In the genomic region with DNA sequence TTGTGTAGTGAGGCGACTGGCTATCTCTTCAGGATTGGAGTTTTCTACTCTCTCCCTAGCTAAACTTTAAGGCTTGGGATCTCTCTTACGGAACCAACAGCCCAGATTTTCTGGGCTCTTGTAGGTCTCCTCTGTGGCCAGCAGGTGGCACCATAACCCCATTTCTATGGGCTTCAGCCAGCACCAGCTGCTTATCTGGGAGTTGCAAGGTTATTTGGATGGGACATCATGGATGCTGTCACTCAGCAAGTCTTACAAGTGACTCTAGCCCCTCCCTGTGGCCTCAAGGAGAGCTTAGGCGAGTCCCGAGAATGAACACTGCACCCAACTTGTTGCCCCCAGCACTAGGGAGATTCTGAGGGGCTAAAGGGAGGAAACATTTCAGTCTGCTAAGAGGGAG, we compare ENCODE assay signal across 9 mouse cellular contexts. TPM values are rescaled to one million over a fixed set of nuclear protein-coding genes. Genes with fewer than 3 reads are reported as not detected.
DNase-seq lines count a peak whose midpoint lies in the region; ATAC-seq and TF ChIP-seq lines count a peak whose summit lies in the region.
"Had no signal": no experiment of that assay in that cellular context is flagged by ENCODE, and none has a peak within 500 bp of the region (broad histone marks: within the 10 kb centered on the region; RNA-seq: fewer than 3 reads in every experiment).

No protein-coding gene starts in this region.

- no peak for TF ChIP-seq EP300 in stomach, postnatal 0 days (optimal IDR thresholded peaks at IDR 0.05)

- TF ChIP-seq CTCF in thymus, adult 2 months (IDR thresholded peaks at IDR 0.05; ENCODE audit: borderline replicate concordance, control insufficient read depth, extremely low read depth, insufficient read depth, low read length, poor library complexity) = peak; percentile 60; the same call in 1 of the 2 replicates
- TF ChIP-seq CTCF in forebrain, postnatal 0 days (IDR thresholded peaks at IDR 0.05; ENCODE audit: low read depth) = peak; percentile 96
- peak; percentile 97 for TF ChIP-seq CTCF in midbrain, postnatal 0 days (IDR thresholded peaks at IDR 0.05)
- TF ChIP-seq CTCF in stomach, postnatal 0 days (IDR thresholded peaks at IDR 0.05; ENCODE audit: low read depth) = peak; percentile 95

- H3K36me3 ChIP-seq in thymus, adult 2 months (ENCODE audit: control insufficient read depth, insufficient read depth, low read length) = no peaks in the 10 kb centered on the region
- H3K36me3 ChIP-seq in forebrain, postnatal 0 days (ENCODE audit: insufficient read depth) = no peaks in the 10 kb centered on the region
- H3K36me3 ChIP-seq in hindbrain, embryonic 11.5 days (ENCODE audit: control insufficient read depth, insufficient read depth, low read length) = no peaks in the 10 kb centered on the region
- peaks cover 3% of the 10 kb centered on the region; the same call in 1 of the 2 replicates for H3K36me3 ChIP-seq in midbrain, postnatal 0 days (ENCODE audit: insufficient read depth, low read length)
- no peaks in the 10 kb centered on the region for H3K36me3 ChIP-seq in stomach, postnatal 0 days (ENCODE audit: control insufficient read depth, insufficient read depth, low read length)
- H3K36me3 ChIP-seq: embryonic facial prominence, embryonic 15.5 days had no signal

- H3K4me3 ChIP-seq in thymus, adult 2 months (ENCODE audit: control insufficient read depth, insufficient read depth, low read length) = no peak overlapping the region
- no peak overlapping the region for H3K4me3 ChIP-seq in forebrain, postnatal 0 days (ENCODE audit: low read depth, low read length)
- no peak overlapping the region for H3K4me3 ChIP-seq in hindbrain, embryonic 11.5 days (ENCODE audit: low read depth, low read length)
- H3K4me3 ChIP-seq in midbrain, postnatal 0 days (ENCODE audit: low read depth, low read length) = no peak overlapping the region
- H3K4me3 ChIP-seq in stomach, postnatal 0 days (ENCODE audit: low read depth, low read length) = no peak overlapping the region
- H3K4me3 ChIP-seq: embryonic facial prominence, embryonic 15.5 days had no signal

- H3K9ac ChIP-seq in forebrain, postnatal 0 days = no peak overlapping the region
- H3K9ac ChIP-seq in hindbrain, embryonic 11.5 days (ENCODE audit: low read depth, low read length) = no peak overlapping the region
- H3K9ac ChIP-seq in midbrain, postnatal 0 days (replicated peaks; ENCODE audit: low read length, poor library complexity, severe bottlenecking) = no peak overlapping the region
- H3K9ac ChIP-seq in stomach, postnatal 0 days (ENCODE audit: low read length) = no peak overlapping the region
- H3K9ac ChIP-seq: embryonic facial prominence, embryonic 15.5 days had no signal

- no peaks in the 10 kb centered on the region for H3K9me3 ChIP-seq in forebrain, postnatal 0 days (ENCODE audit: low read length)
- H3K9me3 ChIP-seq in hindbrain, embryonic 11.5 days (ENCODE audit: control insufficient read depth, low read length) = no peaks in the 10 kb centered on the region
- H3K9me3 ChIP-seq in midbrain, postnatal 0 days (ENCODE audit: low read length) = no peaks in the 10 kb centered on the region
- H3K9me3 ChIP-seq in stomach, postnatal 0 days (ENCODE audit: control insufficient read depth, low read length) = no peaks in the 10 kb centered on the region
- H3K9me3 ChIP-seq: embryonic facial prominence, embryonic 15.5 days had no signal

- H3K4me2 ChIP-seq in forebrain, postnatal 0 days (ENCODE audit: low read depth) = no peak overlapping the region
- no peak overlapping the region for H3K4me2 ChIP-seq in hindbrain, embryonic 11.5 days (replicated peaks; ENCODE audit: low read depth, low read length)
- H3K4me2 ChIP-seq in midbrain, postnatal 0 days (ENCODE audit: low read depth, low read length, poor library complexity, severe bottlenecking) = no peak overlapping the region
- H3K4me2 ChIP-seq in stomach, postnatal 0 days (replicated peaks; ENCODE audit: low read depth) = no peak overlapping the region
- H3K4me2 ChIP-seq: embryonic facial prominence, embryonic 15.5 days had no signal

- no peaks in the 10 kb centered on the region; the same call in 1 of the 2 replicates for H3K27me3 ChIP-seq in thymus, adult 2 months (ENCODE audit: control insufficient read depth, insufficient read depth, low read length)
- no peaks in the 10 kb centered on the region for H3K27me3 ChIP-seq in forebrain, postnatal 0 days (ENCODE audit: insufficient read depth, low read length)
- H3K27me3 ChIP-seq in hindbrain, embryonic 11.5 days (ENCODE audit: control insufficient read depth, insufficient read depth, low read length) = no peaks in the 10 kb centered on the region; the same call in 1 of the 2 replicates
- no peaks in the 10 kb centered on the region; the same call in 1 of the 2 replicates for H3K27me3 ChIP-seq in midbrain, postnatal 0 days (ENCODE audit: insufficient read depth, low read length)
- no peaks in the 10 kb centered on the region for H3K27me3 ChIP-seq in stomach, postnatal 0 days (ENCODE audit: control insufficient read depth, insufficient read depth, low read length)

- peak; percentile 68 for ATAC-seq in forebrain, postnatal 0 days
- peak; percentile 15; the same call in 1 of the 2 replicates for ATAC-seq in hindbrain, embryonic 11.5 days (ENCODE audit: low FRiP score)
- ATAC-seq in midbrain, postnatal 0 days (ENCODE audit: low FRiP score) = peak; percentile 35; the same call in 1 of the 2 replicates
- peak; percentile 39 for ATAC-seq in stomach, postnatal 0 days (ENCODE audit: low FRiP score, low TSS enrichment)

- peak; percentile 43 for DNase-seq in thymus, adult 2 months
- no peak for DNase-seq in thymus, adult 18-20 months
- peak; percentile 71 to 83 for DNase-seq in cerebellum, adult 18-20 months
- peak; percentile 91 for DNase-seq in forebrain, postnatal 0 days
- DNase-seq in hindbrain, embryonic 11.5 days (ENCODE audit: low spot score) = peak; percentile 86
- DNase-seq in left cerebral cortex, postnatal 14 days (ENCODE audit: low spot score in 2 of 2) = peak; percentile 75 to 78
- DNase-seq in midbrain, postnatal 0 days (ENCODE audit: low spot score) = peak; percentile 89
- DNase-seq in stomach, postnatal 0 days (ENCODE audit: low spot score) = peak; percentile 74

- intact Hi-C loops in left cerebral cortex, postnatal 14 days (cut with DNase I) = loop anchor here (2.0 to 5.0 kb wide), 3 partner anchors 131 to 511 kb away; a partner anchor contains a TSS

- TF ChIP-seq POLR2A in thymus, adult 2 months (IDR thresholded peaks at IDR 0.05; ENCODE audit: control insufficient read depth, extremely low read depth, insufficient read depth, low read length, poor library complexity) = no peak

- H3K27ac ChIP-seq in thymus, adult 2 months (ENCODE audit: control insufficient read depth, insufficient read depth, low read length) = no peak overlapping the region
- H3K27ac ChIP-seq in forebrain, postnatal 0 days (ENCODE audit: low read depth, low read length) = no peak overlapping the region
- no peak overlapping the region for H3K27ac ChIP-seq in hindbrain, embryonic 11.5 days (ENCODE audit: low read depth, low read length)
- no peak overlapping the region for H3K27ac ChIP-seq in midbrain, postnatal 0 days (ENCODE audit: low read depth, low read length)
- H3K27ac ChIP-seq in stomach, postnatal 0 days (replicated peaks) = no peak overlapping the region
- H3K27ac ChIP-seq: embryonic facial prominence, embryonic 15.5 days had no signal

- WGBS in thymus, adult 2 months = 4% methylated on average over 4 of the region's 4 CpGs
- WGBS in forebrain, postnatal 0 days = under 1% methylated on average over 4 of the region's 4 CpGs
- WGBS in hindbrain, embryonic 11.5 days = 3% methylated on average over 4 of the region's 4 CpGs
- 0% methylated on average over 4 of the region's 4 CpGs for WGBS in midbrain, postnatal 0 days
- WGBS in stomach, postnatal 0 days = 1% methylated on average over 4 of the region's 4 CpGs

- no peaks in the 10 kb centered on the region for H3K4me1 ChIP-seq in thymus, adult 2 months (replicated peaks; ENCODE audit: control insufficient read depth, insufficient read depth, low read length)
- H3K4me1 ChIP-seq in forebrain, postnatal 0 days (ENCODE audit: insufficient read depth) = no peaks in the 10 kb centered on the region
- no peaks in the 10 kb centered on the region for H3K4me1 ChIP-seq in hindbrain, embryonic 11.5 days (replicated peaks; ENCODE audit: control insufficient read depth, insufficient read depth, low read length)
- no peaks in the 10 kb centered on the region; the same call in 1 of the 2 replicates for H3K4me1 ChIP-seq in midbrain, postnatal 0 days (ENCODE audit: insufficient read depth, low read length)
- H3K4me1 ChIP-seq in stomach, postnatal 0 days (replicated peaks; ENCODE audit: control insufficient read depth, insufficient read depth) = no peaks in the 10 kb centered on the region

RNA-seq across cellular contexts. Expression of a gene that starts 4.4 kb away (rescaled TPM):
- polyA plus RNA-seq in thymus, adult 2 months (2012; rRNA removed) = 3.1 and 12.6 TPM in 2 replicates
- total RNA-seq in forebrain, postnatal 0 days (2014; rRNA removed) = 13.1 TPM in 2 replicates
- 2.6 TPM in 2 replicates for polyA plus RNA-seq in forebrain, postnatal 0 days (2015; fragmentation: Nextera tagmentation; extraction: Ambion mirVana)
- polyA plus RNA-seq in hindbrain, embryonic 11.5 days (2014; fragmentation: Nextera tagmentation; extraction: Ambion mirVana) = 0.25 and 0.49 TPM in 2 replicates
- 10 to 100 TPM; 29.2 to 30.5 TPM for total RNA-seq in left cerebral cortex, postnatal 14 days (2021)
- total RNA-seq in midbrain, postnatal 0 days (2014; rRNA removed) = 14.4 and 26.2 TPM in 2 replicates
- 2.7 and 2.9 TPM in 2 replicates for polyA plus RNA-seq in midbrain, postnatal 0 days (2015; fragmentation: Nextera tagmentation; extraction: Ambion mirVana)
- 0.61 and 0.81 TPM in 2 replicates for polyA plus RNA-seq in stomach, postnatal 0 days (2015; fragmentation: Nextera tagmentation; extraction: Ambion mirVana)

Comparison
In these comparisons a context has a peak if more than half of its experiments do, and no peak if none do; other contexts are left out.
1. DNase-seq: peak in thymus, adult 2 months (single experiment), cerebellum, adult 18-20 months (2 of 2), forebrain, postnatal 0 days (single experiment), hindbrain, embryonic 11.5 days (single experiment), left cerebral cortex, postnatal 14 days (2 of 2), midbrain, postnatal 0 days (single experiment) and stomach, postnatal 0 days (single experiment); none in thymus, adult 18-20 months (0 of 2).
2. ATAC-seq: peak in every context shown above with its lines; median percentile 68 in forebrain, postnatal 0 days; 39 in stomach, postnatal 0 days; 35 in midbrain, postnatal 0 days; 15 in hindbrain, embryonic 11.5 days.
3. Peak in every context shown above with its lines, with median percentiles within 50 percentile points of each other: CTCF ChIP-seq.